Mouse (Mus musculus) cerebellum, adult 8-10 months (tissue): ENCODE results near the gene Arhgef2.

ENCODE experiments used
- DNase-seq: peaks from one replicate; pipeline ENCODE4 v3.0.0; 2022

Arhgef2 gene

DNA sequence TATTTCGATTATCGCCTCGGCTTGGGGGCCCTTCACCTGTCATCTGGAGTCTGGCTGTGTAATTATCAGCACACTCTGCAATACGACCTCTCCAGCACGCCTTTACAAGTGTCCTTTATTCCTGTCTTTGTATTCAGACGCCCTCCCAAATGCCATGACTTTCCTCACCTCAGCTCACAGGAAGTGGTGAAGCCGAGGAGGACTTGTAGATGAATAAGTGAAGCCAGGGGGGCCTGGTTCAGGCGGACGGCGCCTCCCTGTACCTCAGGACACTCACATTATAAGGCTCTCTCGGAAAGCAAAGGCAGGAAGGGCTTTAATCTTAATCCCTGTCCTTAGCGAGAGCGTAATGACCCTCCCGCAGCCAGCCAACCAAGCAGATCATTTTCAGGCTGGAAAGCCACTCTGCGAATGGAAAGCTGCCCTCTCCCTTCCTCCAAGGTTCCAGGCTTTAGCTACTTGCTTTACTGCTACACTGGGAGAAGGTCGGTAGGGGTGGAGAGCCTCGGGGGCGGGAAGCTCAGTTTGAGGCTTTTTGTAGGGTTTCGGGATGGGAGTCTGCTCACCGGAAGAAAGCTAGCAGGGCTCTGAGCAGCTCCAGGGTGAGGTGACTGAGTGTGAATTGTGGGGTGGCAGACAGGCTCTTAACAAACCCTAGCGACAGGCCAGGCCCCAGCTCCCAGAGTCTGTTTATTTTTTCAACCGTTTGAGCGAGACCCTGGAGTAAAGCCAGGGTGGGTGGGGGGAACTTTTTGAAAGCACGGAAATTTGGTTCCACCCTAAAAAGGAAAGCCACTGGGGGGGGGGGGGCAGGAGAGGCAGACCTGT is 16.6 kb downstream of the Arhgef2 start:
- no peak for DNase-seq

DNA sequence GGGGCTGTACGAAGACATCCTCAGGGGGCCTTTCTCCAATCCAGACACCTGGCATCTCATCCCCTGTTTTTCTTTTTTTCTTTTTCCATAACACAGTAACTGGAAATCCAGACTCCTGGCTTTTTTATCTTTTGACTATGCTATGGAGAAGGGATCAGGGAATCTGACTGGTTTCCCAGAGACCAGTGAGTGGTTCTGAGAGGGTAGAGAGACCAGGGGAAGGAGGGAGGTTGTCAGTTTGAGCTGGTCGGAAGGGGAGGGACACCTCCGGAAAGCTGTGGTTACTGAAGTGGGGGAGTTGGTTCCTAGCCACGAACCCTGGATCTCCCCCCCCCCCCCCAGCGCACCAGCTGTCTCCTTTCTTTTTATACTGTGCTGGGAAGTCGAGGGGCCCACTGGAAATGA is 17.2 kb downstream of the Arhgef2 start:
- DNase-seq = no peak

DNA sequence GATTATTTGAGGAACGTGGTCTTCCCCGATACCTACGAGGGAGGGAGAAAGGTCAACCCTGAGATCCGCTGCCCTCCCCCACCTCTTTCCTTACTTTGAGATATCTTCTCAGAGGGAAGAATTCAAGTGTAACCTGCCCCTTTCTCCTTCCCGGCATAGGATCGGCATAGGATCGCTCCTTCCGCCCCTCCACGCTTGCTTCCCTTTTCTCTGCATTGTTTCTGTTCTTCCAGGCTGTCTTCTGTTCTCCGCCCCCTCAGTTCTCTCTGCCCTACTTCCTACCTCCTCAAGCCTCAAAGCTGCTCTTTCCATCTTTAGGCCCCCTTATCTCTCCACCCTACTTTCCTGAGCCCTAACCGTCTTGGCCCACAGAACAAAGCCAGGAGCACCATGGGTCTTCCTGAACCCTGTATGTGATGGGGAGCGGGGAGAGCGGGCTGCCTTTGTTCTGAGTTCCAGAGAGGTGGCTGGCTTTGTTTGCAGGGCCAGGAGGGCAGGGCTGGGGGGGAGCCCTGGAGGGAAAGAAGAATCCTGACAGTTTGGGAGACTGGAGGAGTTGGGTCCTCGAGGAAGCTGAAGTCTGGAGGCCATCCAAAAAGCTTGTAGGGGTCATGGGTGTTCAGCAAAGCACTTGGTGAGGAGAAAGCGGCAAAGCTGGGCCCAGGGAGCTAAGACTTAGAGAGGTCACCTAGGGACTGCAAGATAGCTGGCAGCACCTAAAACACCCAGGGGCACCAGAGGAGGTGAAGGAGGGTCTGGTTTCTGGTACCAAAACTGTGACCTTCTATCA is 17.8 kb downstream of the Arhgef2 start:
- no peak for DNase-seq

DNA sequence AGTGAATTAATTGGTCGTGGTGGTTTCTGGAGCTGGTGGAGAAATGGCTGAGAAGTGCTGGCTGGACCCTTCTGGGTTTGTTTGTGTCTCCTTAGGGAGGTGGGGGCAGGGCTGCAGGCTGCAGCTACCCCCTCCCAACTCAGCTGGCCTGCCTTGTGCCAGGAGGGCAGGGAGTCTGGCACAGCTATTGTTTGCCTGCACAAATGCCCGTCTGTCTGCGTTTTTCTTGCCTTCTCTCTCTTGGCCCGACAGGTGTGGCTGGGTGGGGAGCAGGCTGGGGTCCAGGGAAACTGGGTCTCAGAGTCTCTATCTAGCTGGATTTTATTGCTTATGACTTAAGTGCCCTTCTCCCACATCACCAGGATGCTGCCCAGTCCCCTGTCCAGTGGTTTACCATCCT is 18.6 kb downstream of the Arhgef2 start:
- peak; percentile 73 for DNase-seq

DNA sequence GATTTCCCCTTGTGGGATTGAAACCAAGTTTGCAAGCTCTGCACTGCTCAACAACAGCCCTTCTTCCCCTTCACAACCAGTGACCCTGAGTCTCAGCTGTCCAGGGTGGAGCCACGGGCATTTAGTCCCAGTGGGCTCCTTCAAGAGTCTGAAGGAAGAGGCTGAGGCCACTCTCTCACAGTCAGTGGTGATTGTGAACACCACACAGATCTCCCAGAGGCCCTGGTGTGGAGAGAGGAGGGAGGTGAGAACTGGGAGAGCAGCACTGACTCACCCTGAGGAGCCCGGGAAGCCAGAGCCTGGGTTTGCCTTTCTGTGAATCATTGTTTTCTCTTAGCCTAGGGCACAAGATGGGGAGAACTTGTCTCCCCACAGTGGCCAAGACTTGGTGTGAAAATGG is 19.2 kb downstream of the Arhgef2 start:
- DNase-seq = no peak

DNA sequence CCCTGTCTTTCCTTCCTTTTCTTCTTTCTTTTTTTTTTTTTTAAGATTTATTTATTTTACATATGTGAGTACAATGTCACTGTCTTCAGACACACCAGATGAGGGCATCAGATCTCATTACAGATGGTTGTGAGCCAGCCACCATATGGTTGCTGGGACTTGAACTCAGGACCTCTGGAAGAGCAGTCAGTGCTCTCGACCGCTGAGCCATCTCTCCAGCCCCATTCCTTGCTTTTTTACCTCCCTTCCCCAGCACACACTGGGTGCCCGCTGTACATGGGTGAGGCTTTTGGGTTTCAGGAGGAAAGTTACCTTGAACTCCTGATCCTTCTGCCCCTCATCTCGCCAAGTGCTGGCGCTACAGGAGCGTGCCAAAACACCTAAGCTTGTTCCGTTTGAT is 19.8 kb downstream of the Arhgef2 start:
- DNase-seq = no peak

DNA sequence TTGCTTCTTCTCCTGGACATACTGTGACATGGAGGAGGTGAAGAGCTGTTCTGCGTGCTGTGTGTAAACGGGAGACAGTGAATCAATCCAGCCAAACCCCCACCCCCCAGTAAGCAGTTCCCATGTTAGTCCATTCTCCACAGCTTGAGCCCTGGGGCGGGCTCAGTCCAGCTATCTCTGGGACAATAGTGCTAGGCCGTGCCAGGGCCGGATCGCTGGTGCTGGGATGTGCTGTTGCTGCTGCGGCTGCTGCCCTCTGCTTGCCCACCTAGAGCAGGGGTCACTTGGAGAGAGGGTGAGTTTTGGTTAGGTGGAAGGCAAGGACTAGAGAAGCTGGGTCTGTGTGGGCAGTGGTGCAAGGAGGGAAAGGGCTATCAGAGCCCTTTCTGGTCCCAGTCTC is 20.6 kb downstream of the Arhgef2 start:
- no peak for DNase-seq

DNA sequence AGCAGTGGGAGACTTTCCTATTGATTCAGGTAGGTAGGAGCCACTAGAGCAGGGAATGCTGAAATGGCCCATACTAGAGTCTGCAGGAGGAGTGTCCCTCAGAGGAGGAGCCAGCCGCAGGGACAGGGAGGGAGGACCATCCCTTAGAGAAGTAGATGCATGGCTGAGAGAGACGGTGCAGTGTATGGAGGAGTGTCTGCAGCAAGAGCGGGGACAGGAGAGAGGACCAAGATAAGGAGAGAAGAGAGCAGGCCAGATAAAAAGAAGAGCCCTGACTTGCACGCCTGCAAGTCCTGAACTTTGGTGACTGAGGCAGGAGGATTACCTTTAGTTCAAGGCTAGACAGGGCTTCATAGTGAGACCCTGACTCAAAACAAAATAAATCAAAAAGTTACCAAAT is 21.3 kb downstream of the Arhgef2 start:
- no peak for DNase-seq

DNA sequence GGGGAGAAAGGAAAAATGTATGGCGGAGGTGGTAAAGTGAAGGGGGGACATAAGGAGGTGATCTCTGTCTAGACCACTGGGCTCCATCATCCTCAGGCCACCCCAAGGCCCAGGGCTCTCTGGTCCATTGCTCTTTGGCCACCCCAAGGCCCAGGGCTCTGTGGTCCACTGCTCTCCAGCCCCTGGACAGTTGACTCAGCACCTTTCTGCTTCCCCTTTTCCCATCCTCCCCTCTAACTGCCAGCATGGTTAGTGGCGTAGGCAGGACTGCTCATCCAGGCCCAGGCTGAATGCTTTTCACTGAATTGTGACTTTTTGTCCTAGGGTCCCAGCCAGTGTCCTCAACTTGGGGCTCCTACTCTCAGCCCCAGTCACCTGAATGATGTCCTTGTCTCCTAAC is 21.8 kb downstream of the Arhgef2 start:
- DNase-seq = no peak

DNA sequence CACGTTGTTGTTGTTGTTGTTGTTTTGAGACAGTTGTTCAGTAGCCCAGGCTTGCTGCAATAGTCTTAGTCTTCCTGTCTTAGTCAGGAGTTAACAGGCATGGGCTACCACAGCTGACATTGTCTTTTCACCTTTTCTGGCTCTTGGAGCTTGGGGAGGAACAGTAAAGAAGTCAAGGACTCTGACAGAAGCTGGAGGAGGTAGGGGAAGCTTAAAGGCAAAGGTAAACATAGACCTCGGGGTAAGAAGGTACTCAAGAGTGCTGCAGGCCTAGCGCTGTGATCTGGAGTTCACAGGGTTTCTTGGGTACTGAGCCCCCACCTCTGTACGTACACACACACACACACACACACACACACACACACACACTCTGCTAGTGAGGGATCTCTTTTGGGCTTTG is 23.0 kb downstream of the Arhgef2 start:
- no peak for DNase-seq

DNA sequence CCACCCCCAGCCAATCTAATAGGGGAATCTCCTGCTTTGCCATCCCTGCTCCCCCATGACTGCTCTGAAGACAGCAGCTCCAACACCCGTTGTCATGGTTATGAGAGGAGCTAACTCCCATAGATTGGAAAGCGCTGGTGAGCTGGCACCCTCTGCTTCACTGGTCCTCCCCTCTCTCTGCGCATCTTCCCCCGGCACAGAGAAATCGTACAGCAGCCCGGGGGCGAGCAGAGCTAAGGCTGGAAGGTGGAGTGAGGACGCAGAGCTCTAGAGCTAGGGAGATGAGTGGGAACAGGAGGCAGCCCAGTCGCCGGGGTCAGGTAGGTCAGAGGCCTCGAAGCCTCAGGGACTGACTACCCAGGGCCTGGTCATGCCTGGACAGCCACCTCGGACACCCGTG is 23.5 kb downstream of the Arhgef2 start:
- DNase-seq = no peak

DNA sequence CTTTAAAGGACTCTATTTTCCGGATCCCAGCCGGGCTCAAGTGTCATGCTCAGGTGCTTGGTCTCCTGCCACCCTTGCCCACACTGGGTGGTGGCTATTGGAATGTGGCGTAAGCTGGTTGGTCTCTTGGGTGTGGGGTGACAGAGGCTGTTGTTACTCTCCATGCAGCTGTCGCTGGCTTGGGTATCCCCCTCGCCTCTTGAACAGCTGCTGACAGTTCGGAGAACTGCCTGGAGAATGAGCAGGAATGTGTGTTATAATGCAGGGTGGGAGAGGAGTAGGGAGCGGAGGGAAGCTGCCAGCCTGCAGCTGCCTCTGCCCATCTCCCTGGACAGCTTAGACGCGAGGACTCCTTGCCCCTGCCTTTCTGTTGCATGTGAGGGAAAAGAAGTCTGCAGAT is 24.3 kb downstream of the Arhgef2 start:
- DNase-seq = no peak

DNA sequence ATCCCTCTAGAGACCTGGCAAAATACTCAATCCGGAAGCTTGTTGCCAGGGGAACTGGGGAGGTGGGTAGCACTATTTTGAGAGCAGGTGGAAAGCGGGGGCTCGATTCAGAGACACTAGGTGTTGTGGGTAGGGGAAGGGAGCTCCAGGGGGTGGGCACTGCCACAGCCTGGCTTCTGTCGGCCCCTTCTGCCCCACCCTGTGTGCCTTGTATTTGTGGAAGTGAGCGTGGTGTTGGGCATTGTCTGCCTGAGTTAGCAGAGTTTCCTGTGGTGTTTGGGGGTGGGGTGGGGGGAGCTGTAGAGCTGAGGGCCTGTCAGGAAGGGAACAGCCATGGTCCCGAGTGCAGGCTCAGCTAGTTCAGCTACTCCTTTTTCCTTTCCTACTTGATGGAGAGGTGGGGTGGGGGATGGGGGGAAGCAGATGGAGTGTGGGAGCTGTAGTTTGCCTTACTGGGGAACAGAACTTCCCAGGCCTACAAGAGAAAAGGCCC is 25.1 kb downstream of the Arhgef2 start:
- DNase-seq = no peak

DNA sequence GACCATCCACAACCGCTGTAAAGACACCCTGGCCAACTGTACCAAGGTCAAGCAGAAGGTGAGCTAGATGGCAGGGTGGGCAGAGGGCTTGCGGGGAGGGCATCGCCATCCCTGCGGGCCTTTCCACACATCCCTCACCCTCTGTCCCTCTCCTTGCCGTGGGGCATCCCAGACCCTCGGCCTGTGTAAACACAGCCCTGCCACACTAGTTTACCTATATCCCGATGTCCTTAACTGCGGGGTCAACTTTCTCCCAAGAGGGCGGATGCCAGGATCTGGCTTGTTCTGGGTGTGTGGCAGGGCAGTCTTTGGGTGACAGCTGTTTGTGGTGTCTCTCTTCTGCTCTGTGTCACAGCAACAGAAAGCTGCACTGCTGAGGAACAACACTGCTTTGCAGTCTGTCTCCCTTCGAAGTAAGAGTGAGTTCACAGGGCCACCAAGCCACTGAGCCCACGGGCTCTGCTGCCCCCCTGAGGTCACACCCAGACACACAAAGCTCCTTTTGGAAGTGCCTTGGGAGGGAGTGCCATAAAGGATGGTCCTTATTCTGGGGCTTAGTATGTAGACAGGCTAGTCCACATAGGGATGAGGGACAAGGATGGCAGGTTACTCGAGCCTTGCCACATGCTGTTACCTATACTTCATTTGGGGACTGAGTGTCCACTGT is 26.3 kb downstream of the Arhgef2 start:
- DNase-seq = no peak

DNA sequence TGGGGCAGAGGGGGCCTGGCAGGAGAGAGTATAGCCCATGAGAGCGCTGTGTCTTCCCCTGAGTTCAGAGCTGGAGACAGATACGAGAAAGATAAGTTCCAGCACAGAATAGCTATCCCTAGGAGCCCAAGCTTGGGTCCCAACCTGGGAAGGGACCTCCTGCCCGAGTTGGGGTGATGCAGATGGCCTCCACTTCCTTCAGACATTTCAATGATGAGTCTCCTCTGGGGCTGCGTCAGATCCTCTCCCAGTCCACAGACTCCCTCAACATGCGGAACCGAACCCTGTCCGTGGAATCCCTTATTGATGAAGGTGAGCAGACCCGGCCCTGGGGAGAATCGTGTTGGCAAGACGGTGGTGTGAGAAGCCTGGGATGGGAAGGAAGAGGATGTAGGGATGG is 27.3 kb downstream of the Arhgef2 start:
- DNase-seq = no peak

DNA sequence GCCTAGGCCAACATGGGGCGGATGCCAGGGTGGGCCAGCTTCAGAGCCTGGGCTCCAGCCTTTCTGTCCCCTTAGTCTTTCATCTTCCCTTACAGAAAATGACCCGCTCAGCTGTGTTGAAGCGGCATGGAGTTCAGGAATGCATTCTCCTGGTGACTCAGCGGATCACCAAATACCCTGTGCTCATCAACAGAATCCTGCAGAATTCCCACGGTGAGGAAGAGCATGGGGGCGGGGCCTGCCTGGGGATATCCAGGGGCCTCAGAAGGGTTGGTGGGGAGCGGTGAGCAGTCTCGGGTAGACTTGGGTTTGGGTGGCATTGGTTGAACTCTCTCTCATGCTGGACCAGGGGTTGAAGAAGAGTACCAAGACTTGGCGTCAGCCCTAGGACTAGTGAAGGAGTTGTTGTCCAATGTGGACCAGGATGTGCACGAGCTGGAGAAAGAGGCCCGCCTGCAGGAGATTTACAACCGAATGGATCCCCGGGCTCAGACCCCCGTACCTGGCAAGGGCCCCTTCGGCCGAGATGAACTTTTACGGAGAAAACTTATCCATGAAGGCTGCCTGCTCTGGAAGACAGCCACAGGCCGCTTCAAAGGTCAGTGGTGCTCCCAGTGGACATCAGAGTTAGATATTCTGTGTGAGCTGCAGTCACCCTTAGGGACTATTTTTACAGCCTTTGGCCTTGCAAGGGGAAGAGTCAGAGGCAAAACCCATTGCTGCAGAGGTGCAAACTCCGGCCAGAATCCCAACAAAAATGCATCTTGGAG is 29.9 kb downstream of the Arhgef2 start:
- no peak for DNase-seq

DNA sequence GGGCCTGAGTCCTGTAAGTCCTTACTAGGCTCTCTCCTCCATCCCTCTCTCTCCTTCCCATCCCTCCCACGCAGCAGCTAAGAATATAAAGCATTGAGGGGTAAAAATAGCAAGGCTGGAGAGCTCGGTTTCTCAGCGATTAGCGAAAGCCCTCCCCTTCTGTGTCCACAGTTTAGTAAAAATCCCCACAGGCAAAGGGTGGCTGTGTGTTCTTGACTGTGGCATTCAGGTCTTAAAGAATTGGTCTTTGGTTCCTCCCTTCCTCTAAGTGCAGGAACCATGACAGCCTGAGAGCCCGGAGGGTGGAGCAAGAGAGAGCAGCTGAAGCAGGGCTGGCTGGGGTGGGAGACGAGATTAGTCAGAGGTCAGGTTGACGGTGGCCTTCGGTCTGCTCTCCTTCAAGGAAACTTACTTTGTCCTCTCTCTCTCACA is 30.8 kb downstream of the Arhgef2 start:
- no peak for DNase-seq

DNA sequence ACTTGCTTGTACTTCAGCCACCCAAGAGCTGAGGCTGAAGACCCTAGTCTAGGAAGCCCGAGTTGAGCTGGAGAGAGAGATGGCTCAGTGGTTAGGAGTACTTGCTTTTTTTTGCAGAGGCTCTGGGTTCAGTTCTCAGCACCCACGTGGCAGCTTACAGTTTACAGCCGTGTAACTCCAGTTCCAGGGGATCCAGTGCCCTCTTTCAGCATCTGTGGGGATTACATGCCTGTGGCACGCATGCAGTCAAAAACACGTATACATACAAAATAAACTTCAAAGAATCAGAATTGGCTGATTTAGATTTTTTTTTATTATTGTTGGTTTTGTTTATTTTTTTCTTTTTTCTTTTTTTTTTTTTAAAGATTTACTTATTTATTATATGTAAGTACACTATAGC is 31.4 kb downstream of the Arhgef2 start:
- no peak for DNase-seq

DNA sequence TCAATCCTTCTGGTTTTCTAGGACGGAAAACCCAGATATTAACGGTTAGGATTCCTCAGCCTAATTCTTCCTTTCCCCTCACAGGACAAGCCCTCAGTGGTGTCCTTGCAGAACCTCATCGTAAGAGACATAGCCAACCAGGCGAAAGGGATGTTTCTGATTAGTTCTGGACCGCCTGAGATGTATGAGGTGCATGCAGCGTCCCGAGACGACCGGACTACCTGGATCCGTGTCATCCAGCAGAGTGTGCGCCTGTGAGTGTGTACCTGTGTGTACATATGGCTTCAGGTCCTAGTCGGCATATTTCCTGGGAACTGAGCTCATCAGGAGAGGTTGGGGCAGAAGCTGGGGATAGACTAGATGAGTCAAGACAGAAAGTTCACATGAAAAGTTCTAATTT is 33.5 kb downstream of the Arhgef2 start:
- DNase-seq = no peak

DNA sequence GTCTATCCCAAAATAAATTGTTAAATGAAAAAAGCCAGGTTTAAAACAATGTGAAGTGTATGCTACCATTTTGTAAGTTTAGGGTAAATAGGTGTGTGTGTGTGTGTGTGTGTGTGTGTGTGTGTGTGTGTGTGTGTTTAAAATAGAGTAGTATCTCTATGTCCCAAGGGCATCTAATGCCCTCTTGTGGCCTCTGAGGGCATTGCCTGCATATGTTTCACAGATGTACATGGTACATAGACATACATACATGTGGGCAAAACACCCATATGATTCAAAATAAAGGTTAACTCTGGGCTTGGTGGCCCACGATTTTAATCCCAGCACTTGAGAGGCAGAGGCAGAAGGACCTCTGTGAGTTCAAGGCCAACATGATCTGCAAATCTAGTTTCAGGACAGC is 34.9 kb downstream of the Arhgef2 start:
- no peak for DNase-seq

DNA sequence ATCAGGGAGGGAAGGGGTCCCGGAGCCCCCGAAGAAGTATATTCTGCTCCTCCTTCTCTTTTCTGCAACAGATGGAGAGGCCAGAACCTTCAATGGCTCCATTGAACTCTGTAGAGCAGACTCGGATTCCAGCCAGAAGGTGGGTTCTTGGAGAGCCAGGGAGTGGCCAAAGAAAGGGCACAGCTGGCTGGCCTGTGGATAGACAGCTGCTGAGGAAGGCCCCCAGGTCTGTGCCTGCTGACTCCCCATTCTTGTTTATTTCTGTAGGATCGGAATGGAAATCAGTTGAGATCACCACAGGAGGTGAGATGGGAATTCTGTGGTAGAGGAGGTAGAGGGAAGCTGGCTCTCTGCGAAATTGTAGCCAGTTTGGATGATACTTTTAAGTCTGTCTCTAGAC is 37.3 kb downstream of the Arhgef2 start:
- no peak for DNase-seq

DNA sequence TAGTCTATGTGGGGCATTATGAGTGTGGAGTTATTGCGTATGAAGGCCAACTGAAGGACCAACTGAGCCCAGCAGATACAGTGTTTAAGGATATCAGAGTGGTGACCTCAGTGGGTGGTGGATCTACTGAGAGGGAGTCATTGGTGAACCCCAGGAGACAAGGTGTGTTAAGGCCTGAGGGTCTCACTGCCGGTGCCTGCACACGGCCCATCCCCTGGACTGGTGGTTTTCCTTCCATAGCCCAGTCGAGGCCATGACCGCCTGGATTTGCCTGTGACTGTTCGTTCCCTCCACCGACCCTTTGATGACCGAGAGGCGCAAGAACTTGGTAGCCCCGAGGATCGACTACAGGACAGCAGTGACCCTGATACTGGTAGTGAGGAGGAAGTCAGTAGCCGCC is 40.2 kb downstream of the Arhgef2 start:
- DNase-seq = no peak

DNA sequence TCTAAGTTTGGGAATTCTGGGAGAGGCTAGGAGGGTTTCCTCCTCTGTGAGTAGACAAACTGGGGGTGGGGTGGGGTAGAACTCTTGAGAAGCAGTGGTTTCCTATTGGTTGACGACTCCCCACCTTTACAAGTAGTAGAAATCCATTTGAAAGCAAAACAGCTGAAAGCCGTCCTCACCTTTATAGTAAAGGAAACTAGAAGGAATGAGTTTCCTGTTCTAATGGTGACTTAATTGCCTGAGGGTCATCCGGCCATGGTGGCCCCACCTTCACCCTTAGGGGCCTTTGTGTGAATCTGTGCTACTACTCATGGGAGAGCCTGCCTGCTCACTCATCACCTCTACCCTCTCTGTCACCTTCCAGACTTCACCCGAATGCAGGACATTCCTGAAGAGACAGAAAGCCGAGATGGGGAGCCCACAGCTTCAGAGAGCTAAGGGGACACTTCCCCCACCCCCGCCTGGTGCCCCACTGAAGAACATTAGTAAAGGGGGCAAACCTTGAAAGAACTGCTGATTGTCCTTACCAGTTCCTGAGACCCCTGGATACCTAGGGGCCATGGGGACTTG is 40.7 kb downstream of the Arhgef2 start:
- DNase-seq = no peak
